ENCODE assay signal across 8 mouse cellular contexts in genomic region chrX:11493526-11494245, GRCm38 (mm10).
DNase-seq lines count a peak whose midpoint lies in the region; ATAC-seq lines count a peak whose summit lies in the region.

No protein-coding gene starts in this region.

- 35% methylated on average over 19 of the region's 19 CpGs for WGBS in kidney, embryonic 15.5 days
- 32% methylated on average over 19 of the region's 19 CpGs for WGBS in embryonic facial prominence, embryonic 13.5 days
- 31% methylated on average over 18 of the region's 19 CpGs for WGBS in hindbrain, embryonic 12.5 days
- 28% methylated on average over 18 of the region's 19 CpGs for WGBS in midbrain, embryonic 14.5 days

- no peak; the same call in 1 of the 2 replicates for ATAC-seq in kidney, embryonic 15.5 days (replicated peaks; ENCODE audit: low FRiP score)
- no peak for ATAC-seq in embryonic facial prominence, embryonic 13.5 days (ENCODE audit: insufficient number of reproducible peaks, insufficient read depth, low FRiP score, low TSS enrichment, low read depth)
- peak; percentile 76 for ATAC-seq in hindbrain, embryonic 12.5 days (ENCODE audit: low FRiP score)
- ATAC-seq in midbrain, embryonic 14.5 days (ENCODE audit: low FRiP score, low TSS enrichment): peak; percentile 67

- H3K27me3 ChIP-seq in kidney, embryonic 15.5 days: peaks cover 58% of the 10 kb centered on the region
- H3K27me3 ChIP-seq in embryonic facial prominence, embryonic 13.5 days: peaks cover 30% of the 10 kb centered on the region
- H3K27me3 ChIP-seq in hindbrain, embryonic 12.5 days: peaks cover 15% of the 10 kb centered on the region
- no peaks in the 10 kb centered on the region for H3K27me3 ChIP-seq in midbrain, embryonic 14.5 days (ENCODE audit: control insufficient read depth, insufficient read depth, low read length)

- 0 out of 2 replicates have a peak overlapping the region, but pooled peaks have one; percentile 39 for H3K27ac ChIP-seq in kidney, embryonic 15.5 days
- H3K27ac ChIP-seq in embryonic facial prominence, embryonic 13.5 days: peak overlapping the region; percentile 79
- H3K27ac ChIP-seq in hindbrain, embryonic 12.5 days: peak overlapping the region; percentile 72
- H3K27ac ChIP-seq in midbrain, embryonic 14.5 days (replicated peaks; ENCODE audit: low read depth, low read length): peak overlapping the region; percentile 85

- peak overlapping the region; percentile 52 for H3K4me2 ChIP-seq in kidney, embryonic 15.5 days
- peak overlapping the region; percentile 57 for H3K4me2 ChIP-seq in embryonic facial prominence, embryonic 13.5 days
- peak overlapping the region; percentile 41 for H3K4me2 ChIP-seq in hindbrain, embryonic 12.5 days (replicated peaks)
- peak overlapping the region; percentile 31 for H3K4me2 ChIP-seq in midbrain, embryonic 14.5 days (ENCODE audit: low read length)

- peak overlapping the region; percentile 17; the same call in 1 of the 2 replicates for H3K4me3 ChIP-seq in kidney, embryonic 15.5 days (replicated peaks)
- peak overlapping the region; percentile 22 for H3K4me3 ChIP-seq in embryonic facial prominence, embryonic 13.5 days
- no peak overlapping the region for H3K4me3 ChIP-seq in hindbrain, embryonic 12.5 days
- H3K4me3 ChIP-seq in midbrain, embryonic 14.5 days (replicated peaks; ENCODE audit: low read depth, low read length): no peak overlapping the region

- no peaks in the 10 kb centered on the region for H3K9me3 ChIP-seq in kidney, embryonic 15.5 days (replicated peaks)
- no peaks in the 10 kb centered on the region for H3K9me3 ChIP-seq in embryonic facial prominence, embryonic 13.5 days
- H3K9me3 ChIP-seq in hindbrain, embryonic 12.5 days (replicated peaks): no peaks in the 10 kb centered on the region
- H3K9me3 ChIP-seq in midbrain, embryonic 14.5 days (ENCODE audit: control insufficient read depth, low read length): no peaks in the 10 kb centered on the region

- no peaks in the 10 kb centered on the region for H3K36me3 ChIP-seq in kidney, embryonic 15.5 days
- no peaks in the 10 kb centered on the region for H3K36me3 ChIP-seq in embryonic facial prominence, embryonic 13.5 days
- no peaks in the 10 kb centered on the region for H3K36me3 ChIP-seq in hindbrain, embryonic 12.5 days
- H3K36me3 ChIP-seq in midbrain, embryonic 14.5 days (ENCODE audit: control insufficient read depth, insufficient read depth, low read length): no peaks in the 10 kb centered on the region

- peaks cover 24% of the 10 kb centered on the region for H3K4me1 ChIP-seq in kidney, embryonic 15.5 days
- H3K4me1 ChIP-seq in embryonic facial prominence, embryonic 13.5 days: peaks cover 30% of the 10 kb centered on the region
- peaks cover 36% of the 10 kb centered on the region for H3K4me1 ChIP-seq in hindbrain, embryonic 12.5 days
- H3K4me1 ChIP-seq in midbrain, embryonic 14.5 days (ENCODE audit: control insufficient read depth, insufficient read depth, low read length): peaks cover 26% of the 10 kb centered on the region

- no peak overlapping the region for H3K9ac ChIP-seq in kidney, embryonic 15.5 days
- H3K9ac ChIP-seq in embryonic facial prominence, embryonic 13.5 days: 0 out of 2 replicates have a peak overlapping the region, but pooled peaks have one; percentile 40
- 0 out of 2 replicates have a peak overlapping the region, but pooled peaks have one; percentile 4 for H3K9ac ChIP-seq in hindbrain, embryonic 12.5 days
- no peak overlapping the region for H3K9ac ChIP-seq in midbrain, embryonic 14.5 days (replicated peaks; ENCODE audit: low read length)

- no peak for DNase-seq in kidney, postnatal 36 days
- DNase-seq in midbrain, embryonic 14.5 days: peak; percentile 75
- DNase-seq in urinary bladder, postnatal 14 days (ENCODE audit: low spot score): no peak
- DNase-seq in layer of hippocampus, adult 11-12 months (ENCODE audit: low spot score): no peak
- no peak for DNase-seq in ovary, postnatal 14 days (ENCODE audit: low spot score)

Comparison
In these comparisons a context has a peak if more than half of its experiments do, and no peak if none do; other contexts are left out.
1. ATAC-seq: peak in hindbrain, embryonic 12.5 days (single experiment) and midbrain, embryonic 14.5 days (single experiment); none in kidney, embryonic 15.5 days (single experiment) and embryonic facial prominence, embryonic 13.5 days (single experiment).
2. H3K4me3 ChIP-seq: peak in kidney, embryonic 15.5 days (single experiment) and embryonic facial prominence, embryonic 13.5 days (single experiment); none in hindbrain, embryonic 12.5 days (single experiment) and midbrain, embryonic 14.5 days (single experiment).
3. H3K9ac ChIP-seq: peak in embryonic facial prominence, embryonic 13.5 days (single experiment) and hindbrain, embryonic 12.5 days (single experiment); none in kidney, embryonic 15.5 days (single experiment) and midbrain, embryonic 14.5 days (single experiment).
4. Peak in every context shown above with its lines, with median percentiles within 50 percentile points of each other: H3K27ac ChIP-seq and H3K4me2 ChIP-seq.